Mouse (Mus musculus) liver, adult 2 months (tissue): ENCODE measurements at regions not wholly inside any gene's neighbourhood (a gene's known extent, or its start where the extent isn't known, plus 50 kb on each side); places are given as distances from the start of the nearest gene placed in this dataset.

ENCODE experiments used
- DNase-seq: peaks from one replicate; pipeline ENCODE4 v3.0.0-alpha.2; 2011; ENCODE audit warnings: low read depth, low spot score; ENCODE audit errors: extremely low read depth
- H3K27ac ChIP-seq: fragments of 200-500 bp; replicated peaks from 2 replicates; pipeline ENCODE4 v1.5.1; 2012; ENCODE audit warnings: low read depth, mild to moderate bottlenecking, control low read depth, inconsistent platforms, low read length; ENCODE audit not compliant: insufficient read depth
- H3K27me3 ChIP-seq: fragments of 200-500 bp; 2 replicates; pipeline ENCODE4 v1.6.1; 2012; ENCODE audit warnings: mild to moderate bottlenecking, moderate library complexity, low read length, inconsistent platforms; ENCODE audit not compliant: control insufficient read depth, insufficient read depth
- H3K36me3 ChIP-seq: fragments of 200-500 bp; 2 replicates; pipeline ENCODE4 v1.6.1; 2012; ENCODE audit warnings: low read length, inconsistent platforms; ENCODE audit not compliant: control insufficient read depth, insufficient read depth
- H3K4me1 ChIP-seq: fragments of 200-500 bp; 2 replicates; pipeline ENCODE4 v1.6.1; 2011; ENCODE audit warnings: low read length; ENCODE audit not compliant: control insufficient read depth, insufficient read depth
- H3K4me3 ChIP-seq: fragments of 200-500 bp; 2 replicates; pipeline ENCODE4 v1.5.1; 2011; ENCODE audit warnings: low read depth, mild to moderate bottlenecking, control low read depth, low read length, moderate library complexity; ENCODE audit not compliant: insufficient read depth
- H3K79me2 ChIP-seq: fragments of 200-500 bp; 2 replicates; pipeline ENCODE4 v1.6.1; 2012; ENCODE audit warnings: inconsistent platforms, mild to moderate bottlenecking, low read length, moderate library complexity; ENCODE audit not compliant: control insufficient read depth, insufficient read depth
- H3K9ac ChIP-seq: fragments of 200-500 bp; 2 replicates; pipeline ENCODE4 v1.6.1; 2012; ENCODE audit warnings: low read depth, mild to moderate bottlenecking, control low read depth, inconsistent platforms, low read length
- CTCF ChIP-seq: fragments of 200-500 bp; IDR thresholded peaks from 2 replicates; pipeline ENCODE4 v1.5.1; 2011; ENCODE audit warnings: low read depth, low read length, control low read depth
- POLR2A ChIP-seq: fragments of 200-500 bp; IDR thresholded peaks from 2 replicates; pipeline ENCODE4 v1.6.1; 2011; ENCODE audit warnings: low read length, control low read depth; ENCODE audit not compliant: insufficient read depth; ENCODE audit errors: extremely low read depth
- WGBS: fragments of 180-500 bp; shearing (Covaris S2); methylation state at CpG from one replicate; pipeline ENCODE4 v1.1.7; 2018; 5-methylcytosine and 5-hydroxymethylcytosine counted together

GRCm38 (mm10) chr2:74099671-74100372 lies 188.7 kb upstream of the Atp5g3 start:
- no peak overlapping the region for H3K4me3 ChIP-seq
- H3K36me3 ChIP-seq, result no peaks in the 10 kb centered on the region
- 58% methylated on average over 9 of the region's 9 CpGs for WGBS
- TF ChIP-seq POLR2A (no peak), CTCF (no peak)
- H3K4me1 ChIP-seq, result no peaks in the 10 kb centered on the region
- no peaks in the 10 kb centered on the region for H3K79me2 ChIP-seq
- no peak overlapping the region for H3K9ac ChIP-seq
- no peak overlapping the region for H3K27ac ChIP-seq
- DNase-seq, result peak; percentile 29
- no peaks in the 10 kb centered on the region for H3K27me3 ChIP-seq

GRCm38 (mm10) chr2:74096809-74097208 lies 185.7 kb upstream of the Atp5g3 start:
- WGBS, result 71% methylated on average over 2 of the region's 2 CpGs
- no peak for DNase-seq
- Histone ChIP-seq H3K4me3 (no peak overlapping the region), H3K79me2 (no peaks in the 10 kb centered on the region), H3K27me3 (no peaks in the 10 kb centered on the region), H3K4me1 (no peaks in the 10 kb centered on the region), H3K36me3 (no peaks in the 10 kb centered on the region), H3K9ac (no peak overlapping the region), H3K27ac (no peak overlapping the region)
- TF ChIP-seq CTCF, result no peak
- TF ChIP-seq POLR2A, result no peak

GRCm38 (mm10) chr2:74093494-74093893 lies 182.4 kb upstream of the Atp5g3 start:
- WGBS, result 89% methylated on average over 7 of the region's 7 CpGs
- Histone ChIP-seq H3K79me2 (no peaks in the 10 kb centered on the region), H3K36me3 (no peaks in the 10 kb centered on the region), H3K27me3 (no peaks in the 10 kb centered on the region), H3K4me3 (no peak overlapping the region), H3K9ac (no peak overlapping the region), H3K27ac (no peak overlapping the region), H3K4me1 (no peaks in the 10 kb centered on the region)
- DNase-seq, result no peak
- TF ChIP-seq POLR2A, result no peak
- TF ChIP-seq CTCF, result no peak

- Histone ChIP-seq H3K4me1 (no peaks in the 10 kb centered on the region), H3K27ac (no peak overlapping the region), H3K36me3 (no peaks in the 10 kb centered on the region), H3K27me3 (no peaks in the 10 kb centered on the region), H3K79me2 (no peaks in the 10 kb centered on the region), H3K9ac (no peak overlapping the region), H3K4me3 (no peak overlapping the region)
- TF ChIP-seq CTCF (no peak), POLR2A (no peak)
- DNase-seq, result no peak
- WGBS, result 76% methylated on average over 3 of the region's 3 CpGs
These were observed 176.2 kb upstream of the Atp5g3 start for GRCm38 (mm10) chr2:74087375-74087774.

GRCm38 (mm10) chr2:74084971-74085370 lies 173.8 kb upstream of the Atp5g3 start:
- Histone ChIP-seq H3K4me1 (no peaks in the 10 kb centered on the region), H3K9ac (no peak overlapping the region), H3K36me3 (no peaks in the 10 kb centered on the region), H3K27ac (no peak overlapping the region), H3K27me3 (no peaks in the 10 kb centered on the region), H3K79me2 (no peaks in the 10 kb centered on the region), H3K4me3 (no peak overlapping the region)
- TF ChIP-seq CTCF (no peak), POLR2A (no peak)
- DNase-seq, result no peak
- WGBS, result 88% methylated on average over 6 of the region's 6 CpGs

GRCm38 (mm10) chr2:74076774-74077173 lies 165.6 kb upstream of the Atp5g3 start:
- no peaks in the 10 kb centered on the region for H3K36me3 ChIP-seq
- TF ChIP-seq POLR2A (no peak), CTCF (no peak)
- no peak overlapping the region for H3K4me3 ChIP-seq
- WGBS, result 21% methylated on average over 4 of the region's 4 CpGs
- no peaks in the 10 kb centered on the region for H3K27me3 ChIP-seq
- H3K4me1 ChIP-seq, result no peaks in the 10 kb centered on the region
- DNase-seq, result peak; percentile 69
- H3K27ac ChIP-seq, result no peak overlapping the region
- no peaks in the 10 kb centered on the region for H3K79me2 ChIP-seq
- no peak overlapping the region for H3K9ac ChIP-seq
